Mouse (Mus musculus) spleen, adult 2 months (tissue): Measurements from ENCODE around the gene Clcn3. TPM values are rescaled to one million over a fixed set of nuclear protein-coding genes. Genes with fewer than 3 reads are reported as not detected.

Experiments used
- DNase-seq, 2 experiments: peaks; one replicate each; pipeline versions ENCODE4 v3.0.0 to v3.0.0-alpha.2; 2012 to 2021; ENCODE audit warnings: low spot score in 2 of 2, low read depth in 1 of 2
- H3K27ac ChIP-seq: fragments of 200-500 bp; 2 replicates; pipeline ENCODE4 v1.5.1; 2012; ENCODE audit warnings: low read length, inconsistent platforms; ENCODE audit not compliant: insufficient read depth
- H3K27me3 ChIP-seq: fragments of 200-500 bp; 2 replicates; pipeline ENCODE4 v1.6.1; 2012; ENCODE audit warnings: mild to moderate bottlenecking, moderate library complexity, low read length, inconsistent platforms; ENCODE audit not compliant: control insufficient read depth, insufficient read depth
- H3K36me3 ChIP-seq: fragments of 200-500 bp; 2 replicates; pipeline ENCODE4 v1.6.1; 2012; ENCODE audit warnings: mild to moderate bottlenecking, low read length, inconsistent platforms; ENCODE audit not compliant: control insufficient read depth, insufficient read depth
- H3K4me1 ChIP-seq: fragments of 200-500 bp; 2 replicates; pipeline ENCODE4 v1.6.1; 2011; ENCODE audit warnings: inconsistent platforms; ENCODE audit not compliant: control insufficient read depth, insufficient read depth, insufficient read length
- H3K4me3 ChIP-seq: fragments of 200-500 bp; 2 replicates; pipeline ENCODE4 v1.5.1; 2011; ENCODE audit warnings: mild to moderate bottlenecking, inconsistent platforms; ENCODE audit not compliant: insufficient read depth, insufficient read length; ENCODE audit errors: extremely low read depth
- CTCF ChIP-seq: fragments of 200-500 bp; IDR thresholded peaks from 2 replicates; pipeline ENCODE4 v1.5.1; 2011; ENCODE audit warnings: mild to moderate bottlenecking, inconsistent platforms; ENCODE audit not compliant: insufficient read depth, insufficient read length, insufficient replicate concordance; ENCODE audit errors: extremely low read depth
- POLR2A ChIP-seq: fragments of 200-500 bp; IDR thresholded peaks from 2 replicates; pipeline ENCODE4 v1.6.1; 2011; ENCODE audit warnings: low read depth, low read length, inconsistent platforms
- WGBS: fragments of 180-500 bp; shearing (Covaris S2); methylation state at CpG from one replicate; pipeline ENCODE4 v1.1.7; 2018; 5-methylcytosine and 5-hydroxymethylcytosine counted together
- polyA plus RNA-seq: library from polyadenylated mRNA; depleted of rRNA; stranded (reverse); fragments of >200 nt; gene quantifications from 2 replicates; pipeline ENCODE4 v1.2.3, GENCODE M21; 2012

Clcn3 gene
- polyA plus RNA-seq, 1 experiment = 10.7 TPM

DNA sequence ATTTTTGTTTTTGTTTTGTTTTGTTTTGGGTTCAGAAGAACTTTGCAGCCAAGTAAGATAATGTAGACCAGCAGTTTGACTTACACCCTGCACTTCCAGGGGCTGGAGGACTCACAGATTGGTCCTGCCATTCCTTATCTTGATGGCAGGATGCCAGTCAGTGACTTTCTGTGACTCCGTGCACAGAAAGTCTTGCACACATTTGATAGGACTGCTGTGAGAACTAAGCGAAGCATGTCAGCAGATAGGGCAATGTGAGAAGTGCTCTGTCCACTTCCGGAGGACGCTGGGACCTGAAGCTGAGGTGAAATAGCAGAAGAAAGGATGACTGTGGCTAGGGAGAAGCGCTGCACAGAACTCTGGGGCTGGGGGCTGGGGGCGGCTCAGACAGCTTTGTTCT, 87.2 kb downstream of the Clcn3 start:
- H3K36me3 ChIP-seq = peaks cover 10% of the 10 kb centered on the region
- WGBS = 90% methylated on average over 6 of the region's 6 CpGs
- no peak for TF ChIP-seq POLR2A
- no peak for TF ChIP-seq CTCF
- DNase-seq = no peak
- H3K4me1 ChIP-seq = peaks cover 9% of the 10 kb centered on the region; the same call in 1 of the 2 replicates
- no peak overlapping the region for H3K4me3 ChIP-seq
- H3K27ac ChIP-seq = no peak overlapping the region
- H3K27me3 ChIP-seq = no peaks in the 10 kb centered on the region

DNA sequence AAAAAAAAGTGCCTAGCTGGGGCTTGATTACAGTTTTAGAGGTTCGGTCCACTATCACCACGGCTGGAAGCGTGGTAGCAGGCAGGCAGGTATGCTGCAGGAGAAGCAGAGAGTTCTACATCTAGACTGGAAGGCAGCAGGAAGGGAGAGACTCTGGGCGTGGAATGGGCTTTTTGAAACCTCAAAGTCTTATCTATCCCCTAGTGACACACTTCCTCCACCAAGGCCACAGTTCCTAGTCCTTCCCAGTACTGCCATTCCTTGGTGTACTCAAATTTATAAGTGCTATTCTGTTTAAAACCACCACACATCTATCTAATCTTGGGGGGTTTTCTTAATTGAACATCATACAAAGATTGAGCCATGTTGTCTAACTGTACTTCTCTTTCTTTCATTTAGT, 91.3 kb downstream of the Clcn3 start:
- Histone ChIP-seq H3K27me3 (no peaks in the 10 kb centered on the region), H3K27ac (no peak overlapping the region), H3K36me3 (peaks cover 8% of the 10 kb centered on the region), H3K4me1 (peaks cover 11% of the 10 kb centered on the region; the same call in 1 of the 2 replicates), H3K4me3 (no peak overlapping the region)
- no peak for TF ChIP-seq CTCF
- TF ChIP-seq POLR2A = no peak
- no peak for DNase-seq
- WGBS = 89% methylated on average over 4 of the region's 4 CpGs

DNA sequence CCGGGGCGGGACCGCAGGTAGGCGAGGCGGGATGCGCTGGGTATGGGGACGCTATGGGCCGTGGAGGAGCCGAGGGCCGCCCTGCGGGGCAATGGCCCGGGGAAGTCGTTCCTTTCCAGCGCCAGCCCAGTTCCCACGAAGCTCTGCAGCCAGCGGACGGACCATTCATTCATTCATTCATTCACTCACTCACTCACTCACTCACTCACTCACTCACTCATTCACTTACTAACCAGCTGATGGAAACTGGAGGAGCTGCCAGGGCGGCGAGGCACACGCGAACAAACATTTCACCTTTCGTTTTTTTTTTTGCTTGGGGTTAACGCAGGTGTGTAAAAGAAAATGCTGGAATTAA, 92.6 kb downstream of the Clcn3 start:
- TF ChIP-seq CTCF (no peak), POLR2A (no peak)
- H3K27me3 ChIP-seq = no peaks in the 10 kb centered on the region
- H3K4me1 ChIP-seq = peaks cover 11% of the 10 kb centered on the region; the same call in 1 of the 2 replicates
- peaks cover 3% of the 10 kb centered on the region for H3K36me3 ChIP-seq
- H3K4me3 ChIP-seq = peak overlapping the region; percentile 96
- DNase-seq = no peak
- under 1% methylated on average over 19 of the region's 23 CpGs for WGBS
- peak overlapping the region; percentile 36; the same call in 1 of the 2 replicates for H3K27ac ChIP-seq

DNA sequence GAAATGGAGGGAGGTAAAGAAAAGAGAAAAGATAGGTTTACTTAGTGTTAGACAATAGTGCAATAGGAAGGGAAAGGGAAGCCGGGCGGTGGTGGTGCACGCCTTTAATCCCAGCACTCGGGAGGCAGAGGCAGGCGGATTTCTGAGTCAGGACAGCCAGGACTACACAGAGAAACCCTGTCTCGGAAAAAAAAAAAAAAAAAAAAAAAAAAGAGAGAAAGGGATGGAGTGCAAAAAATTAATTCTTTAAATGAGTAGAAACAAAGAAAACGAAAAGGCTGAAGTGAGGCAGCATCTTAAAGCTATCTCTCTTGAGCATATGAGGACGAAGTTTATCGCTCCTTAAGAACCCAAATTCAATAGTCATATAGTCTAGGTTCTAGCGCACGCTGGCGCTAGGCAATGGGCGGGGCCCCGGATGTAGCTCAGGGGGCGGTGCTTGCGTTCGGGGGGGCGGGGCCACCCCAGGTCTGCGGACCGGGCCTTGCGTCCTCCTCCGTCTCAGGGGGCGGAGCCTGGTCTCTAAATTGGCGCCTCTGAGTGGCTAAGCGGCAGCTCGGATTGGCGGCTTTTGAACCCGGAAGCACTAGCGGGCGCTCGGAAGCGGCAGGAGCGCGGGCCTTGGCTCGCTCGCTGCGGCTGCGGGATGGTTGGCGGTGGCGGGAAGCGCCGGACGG, 93.1 kb downstream of the Clcn3 start, which contains the start of gene Hpf1:
Gene Hpf1 (plus strand): TSS at position 576 of the 677 bp plus-strand sequence.
- TF ChIP-seq CTCF = no peak
- peak; percentile 80 for TF ChIP-seq POLR2A
- Histone ChIP-seq H3K4me3 (peak within 1 kb of the TSS; percentile 96), H3K36me3 (no peaks in the 10 kb centered on the region), H3K27me3 (no peaks in the 10 kb centered on the region), H3K4me1 (peaks cover 11% of the 10 kb centered on the region; the same call in 1 of the 2 replicates), H3K27ac (peak within 1 kb of the TSS; percentile 36; the same call in 1 of the 2 replicates)
- WGBS = 1% methylated on average over 42 of the region's 43 CpGs
- DNase-seq = peak; percentile 96 to 97

DNA sequence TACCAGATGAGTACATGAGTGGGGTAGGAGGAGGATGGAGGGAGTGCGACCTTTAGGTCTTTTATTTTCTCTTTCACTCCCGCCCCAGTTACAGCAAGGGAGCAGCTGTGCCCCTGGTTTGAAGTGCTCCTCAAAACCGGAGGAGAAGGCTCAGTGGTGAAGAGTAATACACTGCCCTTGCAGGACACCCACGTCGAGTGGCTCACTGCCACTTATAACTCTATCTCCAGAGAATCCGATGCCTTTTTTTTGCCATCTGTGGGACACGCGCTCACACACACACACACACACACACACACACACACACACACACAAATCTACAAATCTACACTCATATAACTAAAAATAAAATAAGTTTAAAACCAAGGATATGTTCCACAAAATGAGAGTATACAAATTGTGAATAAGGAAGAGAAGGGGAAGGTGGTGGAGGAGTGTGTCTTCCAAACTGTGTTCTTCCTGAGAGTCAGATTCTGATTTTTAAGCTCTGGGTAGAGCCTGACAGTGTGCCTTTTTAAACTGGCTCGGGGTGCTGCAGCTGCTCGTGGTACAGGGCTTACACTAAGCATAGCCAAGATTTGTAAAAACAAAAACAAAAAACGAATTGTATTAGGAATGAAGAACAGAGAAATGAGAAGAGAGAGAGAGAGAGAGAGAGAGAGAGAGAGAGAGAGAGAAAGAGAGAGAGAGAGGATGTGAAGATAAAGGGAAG, 93.8 kb downstream of the Clcn3 start:
- TF ChIP-seq POLR2A (no peak), CTCF (no peak)
- DNase-seq = no peak
- WGBS = 66% methylated on average over 11 of the region's 11 CpGs
- H3K36me3 ChIP-seq = no peaks in the 10 kb centered on the region
- H3K4me3 ChIP-seq = no peak overlapping the region
- no peak overlapping the region for H3K27ac ChIP-seq
- no peaks in the 10 kb centered on the region for H3K27me3 ChIP-seq
- peaks cover 11% of the 10 kb centered on the region; the same call in 1 of the 2 replicates for H3K4me1 ChIP-seq

DNA sequence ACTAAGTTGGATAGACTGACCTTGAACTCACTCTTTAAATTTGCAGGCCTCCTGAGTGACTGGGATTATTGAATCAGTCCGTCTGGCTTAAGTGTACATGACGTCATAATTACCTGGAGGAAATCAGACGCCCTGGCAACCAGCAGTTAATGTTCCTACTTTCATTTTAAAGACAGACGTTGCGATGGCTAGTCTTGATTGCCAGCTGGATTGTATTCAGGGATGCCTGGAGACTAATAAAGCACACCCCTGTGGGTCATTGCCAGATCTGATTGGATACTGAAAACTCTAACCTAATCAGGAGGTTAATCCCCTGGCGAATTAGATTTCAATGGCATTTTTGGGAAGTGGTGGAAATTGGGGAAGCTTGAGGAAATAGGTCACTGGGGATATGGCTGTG, 96.4 kb downstream of the Clcn3 start:
- TF ChIP-seq CTCF = no peak
- TF ChIP-seq POLR2A = no peak
- H3K4me1 ChIP-seq = peaks cover 11% of the 10 kb centered on the region; the same call in 1 of the 2 replicates
- no peaks in the 10 kb centered on the region for H3K36me3 ChIP-seq
- H3K4me3 ChIP-seq = no peak overlapping the region
- no peaks in the 10 kb centered on the region for H3K27me3 ChIP-seq
- no peak overlapping the region for H3K27ac ChIP-seq
- WGBS = 85% methylated on average over 6 of the region's 6 CpGs
- DNase-seq = no peak
